Mouse (Mus musculus): Measurements from ENCODE around the gene Hnrnpk. TPM values are rescaled to one million over a fixed set of nuclear protein-coding genes. Genes with fewer than 3 reads are reported as not detected.

Hnrnpk gene
- total RNA-seq, 2 experiments from 2014 or later: 407 to 495 TPM

DNA sequence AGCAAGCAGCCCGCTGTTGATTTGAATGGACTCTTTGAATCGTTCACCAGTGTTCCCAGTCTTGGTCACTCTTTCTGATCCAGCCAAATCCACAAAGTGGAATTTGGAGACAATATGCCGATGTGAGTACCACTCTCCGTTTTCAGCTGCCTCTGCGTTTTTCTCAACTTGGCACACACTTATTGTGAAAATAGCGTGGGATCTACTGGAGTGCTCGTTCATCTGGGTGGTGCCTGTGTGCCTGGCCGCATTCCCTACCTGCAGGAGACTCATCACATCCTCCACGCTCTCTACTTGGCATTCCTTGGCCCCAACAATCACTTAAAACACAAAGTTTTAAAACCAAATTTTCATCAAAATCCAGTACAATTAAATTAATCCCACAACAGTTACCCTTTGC lies 58.6 kb downstream of the Hnrnpk start:
- intact Hi-C loops (cut with DNase I): no loop called here
- DNase-seq (ENCODE audit: low spot score): no peak

Small RNA genes within 50 kb of the gene (microRNA-seq; reads per million reads assigned to microRNA genes)
- gene Mir7-1: 11.4 reads per million, percentile 26 among the genes with 10 or more reads in this experiment

Other genes starting within 250 kb of the Hnrnpk start
- 10 to 100 TPM; 23.2 to 24.3 TPM for gene Idnk, start 245.7 kb downstream of the Hnrnpk start, total RNA-seq (2021)
- gene Ubqln1, start 187.7 kb downstream of the Hnrnpk start, total RNA-seq (2021): 10 to 100 TPM; 48.2 to 50.2 TPM
- gene Gkap1, start 127.6 kb downstream of the Hnrnpk start, total RNA-seq (2021): 10 to 100 TPM; 20.7 to 21.9 TPM
- gene Kif27, start 44.2 kb downstream of the Hnrnpk start, total RNA-seq (2021): under 1 TPM; 0.08 to 0.13 TPM
- 10 to 100 TPM; 14.4 to 14.6 TPM for gene 2210016F16Rik, start 18.1 kb downstream of the Hnrnpk start, total RNA-seq (2021)
- 10 to 100 TPM in 1 of 2 experiments, 1 to 10 TPM in 1; 8.3 to 10.0 TPM for gene Rmi1, start 1.1 kb downstream of the Hnrnpk start, total RNA-seq (2021)
- gene Slc28a3, start 207.5 kb upstream of the Hnrnpk start, total RNA-seq (2021): not detected